Mouse (Mus musculus): ENCODE results near the gene Fam57a. TPM values are rescaled to one million over a fixed set of nuclear protein-coding genes. Genes with fewer than 3 reads are reported as not detected.
A peak's percentile ranks its signal among the peaks of the same experiment; 100 is the strongest.

Fam57a gene
- polyA plus RNA-seq, 1 experiment from 2014 or later = 24.2 TPM

DNA sequence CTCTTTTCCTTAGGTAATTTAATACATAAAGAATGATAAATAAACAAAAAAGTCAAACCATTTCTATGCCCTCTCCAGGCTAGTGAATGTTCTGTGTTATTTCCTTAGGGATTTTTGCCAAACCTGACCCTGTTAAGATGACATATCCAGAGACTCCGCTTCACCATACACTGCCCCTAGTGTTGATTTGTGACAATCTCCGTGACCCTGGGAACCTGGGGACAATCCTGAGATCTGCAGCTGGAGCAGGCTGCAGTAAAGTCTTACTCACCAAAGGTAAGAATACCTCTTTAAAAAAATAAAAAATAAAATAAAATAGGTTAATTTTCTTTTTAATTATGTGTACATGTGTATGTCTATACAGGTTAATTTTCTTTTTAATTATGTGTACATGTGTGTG lies 67.8 kb downstream of the Fam57a start:
- ATAC-seq (ENCODE audit: insufficient number of reproducible peaks, insufficient read depth, low FRiP score, low TSS enrichment, low read depth) = no peak
- 54% methylated on average over 2 of the region's 2 CpGs for WGBS
- H3K27ac ChIP-seq = no peak overlapping the region
- H3K27me3 ChIP-seq = no peaks in the 10 kb centered on the region
- no peaks in the 10 kb centered on the region for H3K9me3 ChIP-seq
- H3K9ac ChIP-seq (replicated peaks) = no peak overlapping the region
- no peak overlapping the region for H3K4me2 ChIP-seq
- H3K4me3 ChIP-seq (replicated peaks) = no peak overlapping the region
- H3K4me1 ChIP-seq (replicated peaks) = peaks cover 15% of the 10 kb centered on the region
- peaks cover 40% of the 10 kb centered on the region for H3K36me3 ChIP-seq

DNA sequence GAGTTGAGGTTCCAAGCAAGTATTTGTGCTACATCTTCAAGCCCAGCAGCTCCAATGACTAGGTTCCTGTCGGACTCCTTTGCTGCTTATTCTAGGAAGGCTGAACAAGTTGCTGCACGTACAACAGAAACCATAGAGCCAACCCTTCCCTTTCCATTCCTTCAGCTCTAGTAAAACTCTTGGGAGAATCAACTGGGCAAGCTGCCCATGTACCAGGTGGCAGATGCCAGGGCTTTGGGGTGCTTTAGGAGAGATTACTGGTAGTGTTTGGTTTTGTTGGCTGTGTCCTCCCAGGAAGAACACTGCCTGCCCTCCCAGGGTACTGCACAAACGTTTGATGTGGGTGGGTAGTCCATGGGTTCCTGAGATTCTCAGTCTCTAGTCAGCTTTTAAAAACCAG lies 72.6 kb downstream of the Fam57a start:
- no peaks in the 10 kb centered on the region for H3K27me3 ChIP-seq
- H3K27ac ChIP-seq = no peak overlapping the region
- H3K36me3 ChIP-seq = peaks cover 40% of the 10 kb centered on the region
- WGBS = 60% methylated on average over 3 of the region's 3 CpGs
- no peak overlapping the region for H3K9ac ChIP-seq (replicated peaks)
- H3K4me1 ChIP-seq (replicated peaks) = peaks cover 34% of the 10 kb centered on the region
- ATAC-seq (ENCODE audit: insufficient number of reproducible peaks, insufficient read depth, low FRiP score, low TSS enrichment, low read depth) = no peak
- H3K4me2 ChIP-seq = no peak overlapping the region
- no peaks in the 10 kb centered on the region for H3K9me3 ChIP-seq
- no peak overlapping the region for H3K4me3 ChIP-seq (replicated peaks)

DNA sequence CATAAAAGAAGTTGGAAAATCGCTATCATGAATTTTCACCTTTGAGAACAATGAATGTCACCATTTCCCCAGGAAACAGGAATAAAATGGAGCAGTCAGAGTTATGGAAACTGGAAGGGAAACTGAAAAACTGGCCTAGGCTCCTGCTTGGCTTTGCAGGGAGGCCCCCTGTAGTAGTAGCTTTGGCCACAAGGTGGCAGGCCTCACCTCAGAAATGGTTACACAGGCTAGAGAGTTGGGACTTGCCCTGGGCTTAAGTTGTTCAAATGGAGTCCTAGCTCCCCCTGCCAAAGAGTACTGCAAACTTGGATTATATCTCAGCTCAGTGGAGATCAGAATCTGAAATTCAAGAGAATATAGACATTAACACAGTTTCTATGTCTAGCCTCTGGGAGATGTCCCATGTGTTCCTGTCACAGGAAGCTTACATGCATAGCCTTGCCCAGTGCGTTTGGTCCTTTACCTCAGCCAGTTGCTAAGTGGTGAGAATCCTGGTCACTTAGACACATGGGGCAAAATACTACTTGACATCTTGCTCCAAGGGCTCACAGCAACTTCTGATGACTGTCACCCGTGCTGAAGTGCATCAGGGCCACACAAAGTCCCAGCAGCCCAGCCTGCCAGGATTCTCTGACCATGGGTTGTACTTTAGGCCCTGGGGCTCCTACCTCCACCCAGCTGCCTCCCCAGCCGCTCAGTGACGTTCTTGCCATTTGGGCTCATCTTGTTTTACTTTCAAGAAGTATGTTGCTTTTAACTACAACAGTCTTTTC lies 73.9 kb downstream of the Fam57a start:
- H3K36me3 ChIP-seq = peaks cover 47% of the 10 kb centered on the region
- no peaks in the 10 kb centered on the region for H3K9me3 ChIP-seq
- WGBS = 51% methylated on average over 5 of the region's 5 CpGs
- H3K4me3 ChIP-seq (replicated peaks) = no peak overlapping the region
- no peak overlapping the region for H3K27ac ChIP-seq
- peaks cover 40% of the 10 kb centered on the region for H3K4me1 ChIP-seq (replicated peaks)
- H3K27me3 ChIP-seq = no peaks in the 10 kb centered on the region
- ATAC-seq (ENCODE audit: insufficient number of reproducible peaks, insufficient read depth, low FRiP score, low TSS enrichment, low read depth) = no peak
- no peak overlapping the region for H3K4me2 ChIP-seq
- H3K9ac ChIP-seq (replicated peaks) = no peak overlapping the region

DNA sequence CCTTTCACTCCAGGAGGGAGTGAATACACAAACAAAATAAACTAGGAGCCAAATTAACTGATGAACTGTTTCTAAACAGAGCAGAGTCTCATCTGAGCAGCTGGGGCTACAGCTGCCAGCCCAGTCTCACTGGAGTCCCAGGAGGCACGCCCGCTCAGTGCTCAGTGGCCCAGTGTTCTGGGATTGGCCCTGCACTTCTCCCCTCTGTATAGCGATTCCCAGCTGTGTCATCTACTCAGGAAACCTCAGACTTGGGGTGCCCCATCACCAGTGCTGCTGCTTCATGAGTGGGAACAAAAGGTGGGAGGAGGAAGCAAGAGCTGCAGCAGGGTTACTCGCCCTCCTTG lies 74.4 kb downstream of the Fam57a start:
- Histone ChIP-seq H3K9ac (replicated peaks) (0 out of 2 replicates have a peak overlapping the region, but pooled peaks have one; percentile 27), H3K9me3 (no peaks in the 10 kb centered on the region), H3K36me3 (peaks cover 47% of the 10 kb centered on the region), H3K27me3 (no peaks in the 10 kb centered on the region), H3K4me2 (no peak overlapping the region), H3K4me3 (replicated peaks) (no peak overlapping the region), H3K4me1 (replicated peaks) (peaks cover 40% of the 10 kb centered on the region), H3K27ac (no peak overlapping the region)
- 85% methylated on average over 4 of the region's 4 CpGs for WGBS
- no peak for ATAC-seq (ENCODE audit: insufficient number of reproducible peaks, insufficient read depth, low FRiP score, low TSS enrichment, low read depth)

DNA sequence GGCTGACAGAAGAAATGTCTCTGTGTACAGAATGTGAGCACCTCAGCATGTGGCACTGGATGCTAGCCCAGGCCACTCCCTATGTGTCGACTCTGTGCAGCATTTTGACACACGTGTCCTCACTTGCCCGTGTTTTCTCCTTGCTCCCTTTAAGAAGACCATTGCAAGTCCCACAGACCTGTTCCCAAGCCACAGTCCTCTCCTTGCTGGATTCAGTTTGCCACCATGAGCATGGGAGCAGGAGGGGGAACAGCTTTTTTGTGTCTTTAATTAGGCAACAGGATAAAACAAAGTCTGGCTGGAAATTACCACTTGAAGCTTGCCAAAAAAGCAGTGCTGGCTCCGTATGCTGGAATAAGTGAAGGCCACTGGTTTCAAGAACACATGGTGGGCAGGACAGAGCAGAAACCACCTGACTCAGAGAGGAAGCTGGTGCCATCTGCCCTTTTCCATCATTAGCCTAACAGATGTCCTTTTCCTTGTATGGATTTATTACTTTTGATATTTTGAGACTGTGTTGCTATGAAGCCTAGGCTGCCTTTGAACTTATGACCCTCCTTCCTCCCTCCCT lies 76.0 kb downstream of the Fam57a start:
- no peak overlapping the region for H3K4me3 ChIP-seq (replicated peaks)
- H3K9ac ChIP-seq (replicated peaks) = no peak overlapping the region
- no peak overlapping the region for H3K4me2 ChIP-seq
- 32% methylated on average over 4 of the region's 4 CpGs for WGBS
- H3K36me3 ChIP-seq = peaks cover 41% of the 10 kb centered on the region
- 0 out of 2 replicates have a peak, but pooled peaks have one; percentile 9 for ATAC-seq (ENCODE audit: insufficient number of reproducible peaks, insufficient read depth, low FRiP score, low TSS enrichment, low read depth)
- H3K4me1 ChIP-seq (replicated peaks) = peaks cover 43% of the 10 kb centered on the region
- H3K27ac ChIP-seq = peak overlapping the region; percentile 79
- H3K9me3 ChIP-seq = no peaks in the 10 kb centered on the region
- no peaks in the 10 kb centered on the region for H3K27me3 ChIP-seq

DNA sequence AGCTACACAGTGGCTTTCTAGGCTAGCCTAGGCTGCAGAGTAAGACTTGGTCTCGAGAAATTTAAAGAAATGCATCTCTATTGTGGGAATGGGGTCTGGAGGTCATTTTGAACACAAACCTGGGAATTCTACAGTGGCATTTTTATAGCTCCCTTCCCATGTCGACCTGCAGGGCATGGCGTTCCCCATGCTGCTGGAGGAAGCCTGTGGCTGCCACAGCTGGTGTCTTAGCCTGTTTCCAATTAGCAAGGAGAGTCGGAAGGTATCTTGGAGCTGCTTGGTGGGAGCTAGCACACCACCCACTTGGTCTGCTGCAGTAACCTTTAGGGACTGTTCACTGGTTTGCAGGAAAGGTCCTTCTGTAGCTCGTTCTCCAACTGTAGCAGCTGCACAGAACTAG lies 76.7 kb downstream of the Fam57a start:
- peak; percentile 56; the same call in 1 of the 2 replicates for ATAC-seq (ENCODE audit: insufficient number of reproducible peaks, insufficient read depth, low FRiP score, low TSS enrichment, low read depth)
- peak overlapping the region; percentile 79 for H3K27ac ChIP-seq
- WGBS = 2% methylated on average over 5 of the region's 5 CpGs

DNA sequence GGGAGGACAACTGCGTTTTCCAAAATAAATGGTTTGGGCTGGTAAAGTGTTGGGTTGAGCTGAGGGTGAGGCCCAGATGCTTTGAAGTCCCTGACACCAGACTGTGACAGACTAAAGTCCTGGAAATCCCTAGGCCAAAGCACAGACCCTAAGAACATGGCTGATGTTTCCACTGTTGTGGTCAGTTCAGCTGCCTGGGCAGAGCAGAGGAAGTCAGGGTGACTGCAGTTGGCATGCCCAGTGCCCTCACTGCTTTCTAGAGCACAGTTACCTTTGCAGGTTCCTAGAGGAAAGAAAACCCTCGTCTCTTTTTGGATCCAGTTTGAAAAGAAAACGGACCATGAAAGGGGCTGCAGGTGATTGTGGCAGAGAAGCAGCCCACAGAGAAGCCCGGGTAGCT lies 77.9 kb downstream of the Fam57a start:
- no peaks in the 10 kb centered on the region for H3K9me3 ChIP-seq
- no peak overlapping the region for H3K9ac ChIP-seq (replicated peaks)
- peaks cover 41% of the 10 kb centered on the region for H3K36me3 ChIP-seq
- H3K4me3 ChIP-seq (replicated peaks) = no peak overlapping the region
- peaks cover 45% of the 10 kb centered on the region for H3K4me1 ChIP-seq (replicated peaks)
- ATAC-seq (ENCODE audit: insufficient number of reproducible peaks, insufficient read depth, low FRiP score, low TSS enrichment, low read depth) = no peak
- no peaks in the 10 kb centered on the region for H3K27me3 ChIP-seq
- H3K4me2 ChIP-seq = no peak overlapping the region
- no peak overlapping the region for H3K27ac ChIP-seq
- WGBS = 52% methylated on average over 4 of the region's 4 CpGs

More for the DNA sequence above, 76.7 kb downstream of the Fam57a start:
- H3K4me3 ChIP-seq (replicated peaks) = no peak overlapping the region
- no peaks in the 10 kb centered on the region for H3K9me3 ChIP-seq
- no peak overlapping the region for H3K9ac ChIP-seq (replicated peaks)
- H3K27me3 ChIP-seq = no peaks in the 10 kb centered on the region
- 0 out of 2 replicates have a peak overlapping the region, but pooled peaks have one; percentile 8 for H3K4me2 ChIP-seq
- peaks cover 43% of the 10 kb centered on the region for H3K4me1 ChIP-seq (replicated peaks)
- peaks cover 41% of the 10 kb centered on the region for H3K36me3 ChIP-seq

DNA sequence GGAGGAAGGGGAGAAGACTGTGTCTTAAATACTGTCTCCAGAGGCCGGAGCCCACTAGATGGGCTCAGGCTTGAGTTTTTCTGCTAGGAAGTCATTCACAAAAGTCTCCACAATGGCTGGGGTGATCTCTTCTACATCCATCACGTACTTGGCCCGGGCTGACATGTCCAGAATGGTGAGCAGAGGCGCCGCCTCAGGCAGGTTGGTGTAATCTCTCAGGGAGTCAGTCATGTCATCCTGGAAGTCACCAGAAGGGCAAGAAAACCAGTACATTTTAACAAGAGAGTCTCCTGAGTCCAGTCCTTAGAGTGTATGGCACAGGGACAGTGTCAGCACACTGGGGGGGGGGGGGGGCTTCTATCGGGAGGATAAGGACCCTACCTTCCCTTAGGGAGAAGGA lies 79.0 kb downstream of the Fam57a start:
- no peaks in the 10 kb centered on the region for H3K27me3 ChIP-seq
- H3K9me3 ChIP-seq = no peaks in the 10 kb centered on the region
- no peak overlapping the region for H3K9ac ChIP-seq (replicated peaks)
- WGBS = 77% methylated on average over 6 of the region's 6 CpGs
- no peak overlapping the region for H3K4me3 ChIP-seq (replicated peaks)
- peaks cover 41% of the 10 kb centered on the region for H3K36me3 ChIP-seq
- H3K4me2 ChIP-seq = no peak overlapping the region
- no peak for ATAC-seq (ENCODE audit: insufficient number of reproducible peaks, insufficient read depth, low FRiP score, low TSS enrichment, low read depth)
- H3K27ac ChIP-seq = no peak overlapping the region
- H3K4me1 ChIP-seq (replicated peaks) = peaks cover 54% of the 10 kb centered on the region

DNA sequence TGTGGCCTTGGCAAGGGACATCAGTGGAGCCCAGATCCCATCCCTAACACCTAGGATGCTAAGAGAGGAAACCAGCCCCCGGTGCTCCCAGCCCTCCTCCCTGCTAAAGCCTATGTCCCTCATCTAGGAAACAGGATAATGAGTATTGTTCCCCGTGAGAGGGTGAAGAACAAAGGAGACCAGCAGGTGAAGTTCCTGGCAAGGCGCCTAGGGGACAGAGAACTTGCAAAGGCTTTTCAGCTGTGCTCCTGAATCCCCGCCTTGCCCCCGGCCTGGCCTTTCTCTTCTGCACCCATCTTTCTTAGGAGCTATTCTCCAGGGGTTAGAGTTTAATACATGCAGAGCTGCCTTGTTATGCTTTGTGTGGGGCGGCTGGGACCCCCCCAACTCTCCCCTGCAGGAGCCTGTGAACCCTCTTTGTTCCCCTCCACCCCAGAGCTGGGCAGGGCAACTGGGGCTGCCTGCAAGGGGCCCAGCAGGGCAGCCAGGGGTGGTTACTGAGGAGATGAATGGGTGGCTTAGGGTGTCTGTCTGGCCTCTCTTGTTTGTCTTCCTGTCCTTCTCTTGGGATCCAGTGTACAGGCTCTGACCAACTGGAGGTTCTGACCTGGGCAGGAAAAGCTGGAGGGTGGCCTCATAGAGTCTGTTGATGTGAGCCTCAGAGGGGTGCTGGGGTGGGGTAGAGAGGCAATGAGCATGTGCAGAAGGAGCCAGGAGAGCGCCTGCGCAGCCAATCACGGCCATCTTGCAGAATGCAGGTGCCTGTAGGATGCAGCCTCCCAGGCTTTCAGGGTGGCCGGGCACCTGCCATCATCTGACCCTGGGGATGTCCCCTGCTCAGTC lies 81.0 kb downstream of the Fam57a start:
- Histone ChIP-seq H3K36me3 (peaks cover 41% of the 10 kb centered on the region), H3K9ac (replicated peaks) (no peak overlapping the region)

DNA sequence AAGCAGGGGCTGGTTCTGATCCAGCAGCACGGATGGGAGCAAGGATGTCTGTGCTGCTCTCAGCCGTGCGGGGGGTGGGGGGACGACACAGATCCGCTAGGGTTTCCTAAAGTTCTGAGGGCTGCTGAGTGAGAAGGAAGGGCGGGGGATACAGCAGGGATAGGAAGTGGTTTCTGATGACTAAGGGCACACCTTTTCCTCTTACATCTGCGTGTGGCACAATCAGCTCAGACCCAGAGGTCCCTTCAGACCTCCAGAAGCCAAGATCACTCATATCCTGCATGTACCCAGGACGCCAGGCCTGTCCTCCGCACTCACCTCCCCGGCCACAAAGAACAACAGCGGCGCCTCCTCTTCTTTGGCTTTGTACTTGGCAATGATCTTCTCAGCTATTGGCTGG lies 81.8 kb downstream of the Fam57a start:
- ATAC-seq (ENCODE audit: insufficient number of reproducible peaks, insufficient read depth, low FRiP score, low TSS enrichment, low read depth) = no peak
- peaks cover 35% of the 10 kb centered on the region for H3K4me1 ChIP-seq (replicated peaks)
- peaks cover 41% of the 10 kb centered on the region for H3K36me3 ChIP-seq
- H3K9ac ChIP-seq (replicated peaks) = no peak overlapping the region
- no peaks in the 10 kb centered on the region for H3K27me3 ChIP-seq
- H3K9me3 ChIP-seq = no peaks in the 10 kb centered on the region
- H3K4me2 ChIP-seq = no peak overlapping the region
- H3K27ac ChIP-seq = no peak overlapping the region
- no peak overlapping the region for H3K4me3 ChIP-seq (replicated peaks)
- WGBS = 78% methylated on average over 12 of the region's 12 CpGs

More for the DNA sequence above, 81.0 kb downstream of the Fam57a start:
- WGBS = 71% methylated on average over 10 of the region's 10 CpGs
- no peak for ATAC-seq (ENCODE audit: insufficient number of reproducible peaks, insufficient read depth, low FRiP score, low TSS enrichment, low read depth)
- H3K27me3 ChIP-seq = no peaks in the 10 kb centered on the region
- H3K4me1 ChIP-seq (replicated peaks) = peaks cover 43% of the 10 kb centered on the region
- no peaks in the 10 kb centered on the region for H3K9me3 ChIP-seq
- H3K4me3 ChIP-seq (replicated peaks) = no peak overlapping the region
- H3K27ac ChIP-seq = no peak overlapping the region
- no peak overlapping the region for H3K4me2 ChIP-seq

All from limb, embryonic 12.5 days (tissue).